18 mouse cellular contexts compared by ENCODE assay signal in the genomic region with DNA sequence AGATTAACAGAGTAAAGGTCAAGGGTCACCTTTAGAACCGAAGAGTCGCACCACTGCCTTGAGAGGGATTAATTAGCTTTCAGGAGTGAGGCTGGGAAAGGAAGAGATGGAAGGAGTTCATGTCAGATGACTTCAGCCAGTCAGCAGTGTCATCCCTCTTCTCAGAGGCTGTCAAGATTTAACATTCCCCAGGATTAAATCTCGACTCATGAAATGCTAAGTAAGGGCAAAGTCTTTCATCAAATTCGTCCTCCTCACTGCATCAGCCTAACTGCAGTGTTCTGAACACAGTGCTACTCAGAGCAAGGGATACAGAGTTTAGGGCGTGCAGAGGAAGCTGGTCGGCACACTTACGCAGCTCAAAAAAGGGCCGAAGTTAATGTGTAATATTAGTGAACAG.
DNase-seq lines count a peak whose midpoint lies in the region; ATAC-seq lines count a peak whose summit lies in the region.
"Had no signal": no experiment of that assay in that cellular context is flagged by ENCODE, and none has a peak within 500 bp of the region (broad histone marks: within the 10 kb centered on the region; RNA-seq: fewer than 3 reads in every experiment).

No protein-coding gene starts in this region.

- DNase-seq in hindbrain, embryonic 14.5 days (ENCODE audit: low spot score), result no peak
- peak; percentile 63 for DNase-seq in embryo, embryonic 10 days (ENCODE audit: low spot score)
- DNase-seq in kidney, postnatal 25 days, result peak; percentile 14 to 73
- DNase-seq in lung, postnatal 25 days (ENCODE audit: low spot score), result no peak
- DNase-seq in limb, embryonic 10.5 days (ENCODE audit: low spot score), result no peak
- DNase-seq: adrenal gland, adult 2 months; B cell, adult 2 months; cerebellum, adult 11-12 months; cerebellum, postnatal 36 days; layer of hippocampus, adult 9-11 months; right cerebral cortex, postnatal 25 days; thymus, postnatal 25 days had no signal

- H3K4me1 ChIP-seq in hindbrain, embryonic 14.5 days (replicated peaks; ENCODE audit: control insufficient read depth, insufficient read depth, low read length), result no peaks in the 10 kb centered on the region
- no peaks in the 10 kb centered on the region for H3K4me1 ChIP-seq in hindbrain, embryonic 13.5 days (replicated peaks)
- H3K4me1 ChIP-seq in intestine, embryonic 16.5 days (ENCODE audit: control insufficient read depth, insufficient read depth, low read length), result peaks cover 5% of the 10 kb centered on the region
- peaks cover 8% of the 10 kb centered on the region for H3K4me1 ChIP-seq in limb, embryonic 10.5 days
- H3K4me1 ChIP-seq: limb, embryonic 15.5 days; lung, embryonic 15.5 days had no signal

- H3K9ac ChIP-seq in hindbrain, embryonic 14.5 days, result no peak overlapping the region
- no peak overlapping the region for H3K9ac ChIP-seq in hindbrain, embryonic 13.5 days
- H3K9ac ChIP-seq in intestine, embryonic 16.5 days (ENCODE audit: low read depth, low read length), result no peak overlapping the region
- H3K9ac ChIP-seq: forebrain, embryonic 12.5 days; heart, embryonic 13.5 days; limb, embryonic 15.5 days; lung, embryonic 15.5 days had no signal

- no peaks in the 10 kb centered on the region for H3K27me3 ChIP-seq in hindbrain, embryonic 14.5 days (ENCODE audit: control insufficient read depth, insufficient read depth, low read length)
- no peaks in the 10 kb centered on the region for H3K27me3 ChIP-seq in hindbrain, embryonic 13.5 days
- no peaks in the 10 kb centered on the region for H3K27me3 ChIP-seq in intestine, embryonic 16.5 days (replicated peaks; ENCODE audit: control insufficient read depth, insufficient read depth, low read length)
- H3K27me3 ChIP-seq in limb, embryonic 10.5 days (ENCODE audit: low read depth, poor library complexity, severe bottlenecking), result no peaks in the 10 kb centered on the region
- H3K27me3 ChIP-seq: forebrain, embryonic 12.5 days; heart, embryonic 13.5 days; limb, embryonic 15.5 days; lung, embryonic 15.5 days had no signal

- H3K4me2 ChIP-seq in hindbrain, embryonic 14.5 days (replicated peaks), result no peak overlapping the region
- no peak overlapping the region for H3K4me2 ChIP-seq in hindbrain, embryonic 13.5 days
- no peak overlapping the region for H3K4me2 ChIP-seq in intestine, embryonic 16.5 days (ENCODE audit: low read depth, low read length)
- H3K4me2 ChIP-seq: forebrain, embryonic 12.5 days; heart, embryonic 13.5 days; limb, embryonic 15.5 days; lung, embryonic 15.5 days had no signal

- ATAC-seq in hindbrain, embryonic 14.5 days (ENCODE audit: low FRiP score), result 0 out of 2 replicates have a peak, but pooled peaks have one; percentile 6
- ATAC-seq in hindbrain, embryonic 13.5 days (ENCODE audit: low FRiP score), result no peak
- ATAC-seq in intestine, embryonic 16.5 days, result peak; percentile 55; the same call in 1 of the 2 replicates

- H3K9me3 ChIP-seq in hindbrain, embryonic 14.5 days (ENCODE audit: control insufficient read depth, low read length), result no peaks in the 10 kb centered on the region
- H3K9me3 ChIP-seq in hindbrain, embryonic 13.5 days, result no peaks in the 10 kb centered on the region
- H3K9me3 ChIP-seq in intestine, embryonic 16.5 days (ENCODE audit: control insufficient read depth, low read length), result no peaks in the 10 kb centered on the region
- no peaks in the 10 kb centered on the region for H3K9me3 ChIP-seq in limb, embryonic 10.5 days (replicated peaks)
- H3K9me3 ChIP-seq: forebrain, embryonic 12.5 days; heart, embryonic 13.5 days; limb, embryonic 15.5 days; lung, embryonic 15.5 days had no signal

- no peak overlapping the region for H3K27ac ChIP-seq in hindbrain, embryonic 14.5 days
- no peak overlapping the region for H3K27ac ChIP-seq in hindbrain, embryonic 13.5 days
- H3K27ac ChIP-seq in intestine, embryonic 16.5 days (ENCODE audit: low read length), result no peak overlapping the region
- H3K27ac ChIP-seq in limb, embryonic 10.5 days, result no peak overlapping the region
- H3K27ac ChIP-seq: forebrain, embryonic 12.5 days; heart, embryonic 13.5 days; limb, embryonic 15.5 days; lung, embryonic 15.5 days had no signal

- H3K36me3 ChIP-seq in hindbrain, embryonic 14.5 days (replicated peaks; ENCODE audit: control insufficient read depth, insufficient read depth), result no peaks in the 10 kb centered on the region
- H3K36me3 ChIP-seq in hindbrain, embryonic 13.5 days, result no peaks in the 10 kb centered on the region
- H3K36me3 ChIP-seq in intestine, embryonic 16.5 days (ENCODE audit: control insufficient read depth, insufficient read depth, low read length), result no peaks in the 10 kb centered on the region
- no peaks in the 10 kb centered on the region for H3K36me3 ChIP-seq in limb, embryonic 10.5 days
- H3K36me3 ChIP-seq: forebrain, embryonic 12.5 days; heart, embryonic 13.5 days; limb, embryonic 15.5 days; lung, embryonic 15.5 days had no signal

- 46% methylated on average over 8 of the region's 8 CpGs for WGBS in hindbrain, embryonic 14.5 days
- WGBS in hindbrain, embryonic 13.5 days, result 44% methylated on average over 8 of the region's 8 CpGs
- WGBS in intestine, embryonic 16.5 days, result 26% methylated on average over 8 of the region's 8 CpGs
- 44% methylated on average over 8 of the region's 8 CpGs for WGBS in limb, embryonic 10.5 days

- no peak overlapping the region for H3K4me3 ChIP-seq in hindbrain, embryonic 14.5 days (replicated peaks; ENCODE audit: low read length)
- no peak overlapping the region for H3K4me3 ChIP-seq in hindbrain, embryonic 13.5 days
- no peak overlapping the region for H3K4me3 ChIP-seq in intestine, embryonic 16.5 days (ENCODE audit: low read length)
- H3K4me3 ChIP-seq in limb, embryonic 10.5 days, result no peak overlapping the region
- H3K4me3 ChIP-seq: forebrain, embryonic 12.5 days; heart, embryonic 13.5 days; limb, embryonic 15.5 days; lung, embryonic 15.5 days had no signal

Comparison
In these comparisons a context has a peak if more than half of its experiments do, and no peak if none do; other contexts are left out.
1. DNase-seq: peak in embryo, embryonic 10 days (single experiment) and kidney, postnatal 25 days (2 of 2); none in hindbrain, embryonic 14.5 days (single experiment), lung, postnatal 25 days (single experiment) and limb, embryonic 10.5 days (single experiment).